Mouse (Mus musculus): ENCODE data around the gene Ermp1. TPM values are rescaled to one million over a fixed set of nuclear protein-coding genes. Genes with fewer than 3 reads are reported as not detected.
A peak's percentile ranks its signal among the peaks of the same experiment; 100 is the strongest.
"Not testable (repeated sequence)": the region's sequence is repeated elsewhere in the genome, so short reads cannot be mapped to it uniquely, and the experiment has no call there.

Gene Ermp1
- polyA plus RNA-seq, 1 experiment from 2014 or later = 7.5 TPM

- Histone ChIP-seq H3K9ac (ENCODE audit: low read depth, low read length) (no peak overlapping the region), H3K27me3 (replicated peaks; ENCODE audit: control insufficient read depth, insufficient read depth, low read length) (no peaks in the 10 kb centered on the region), H3K27ac (ENCODE audit: low read length) (no peak overlapping the region), H3K36me3 (ENCODE audit: control insufficient read depth, insufficient read depth, low read length) (peaks cover 15% of the 10 kb centered on the region), H3K9me3 (ENCODE audit: control insufficient read depth, low read length) (no peaks in the 10 kb centered on the region), H3K4me1 (ENCODE audit: control insufficient read depth, insufficient read depth, low read length) (no peaks in the 10 kb centered on the region), H3K4me2 (ENCODE audit: low read depth, low read length) (no peak overlapping the region), H3K4me3 (ENCODE audit: low read length) (no peak overlapping the region)
- WGBS = 92% methylated on average over 3 of the region's 3 CpGs
- ATAC-seq = no peak
Observed at GRCm38 (mm10) chr19:29596276-29596675, 51.9 kb downstream of the Ermp1 start.

GRCm38 (mm10) chr19:29593783-29594182 lies 54.4 kb downstream of the Ermp1 start:
- H3K4me1 ChIP-seq (ENCODE audit: control insufficient read depth, insufficient read depth, low read length); H3K27ac ChIP-seq (ENCODE audit: low read length); H3K4me2 ChIP-seq (ENCODE audit: low read depth, low read length); ATAC-seq; H3K9me3 ChIP-seq (ENCODE audit: control insufficient read depth, low read length); H3K27me3 ChIP-seq (replicated peaks; ENCODE audit: control insufficient read depth, insufficient read depth, low read length); H3K4me3 ChIP-seq (ENCODE audit: low read length); H3K9ac ChIP-seq (ENCODE audit: low read depth, low read length); H3K36me3 ChIP-seq (ENCODE audit: control insufficient read depth, insufficient read depth, low read length): not testable (repeated sequence)
- 84% methylated on average over 3 of the region's 3 CpGs for WGBS

GRCm38 (mm10) chr19:29583734-29584133 lies 64.5 kb downstream of the Ermp1 start:
- H3K27ac ChIP-seq (ENCODE audit: low read length) = no peak overlapping the region
- 78% methylated on average over 6 of the region's 6 CpGs for WGBS
- no peaks in the 10 kb centered on the region for H3K27me3 ChIP-seq (replicated peaks; ENCODE audit: control insufficient read depth, insufficient read depth, low read length)
- H3K9me3 ChIP-seq (ENCODE audit: control insufficient read depth, low read length) = no peaks in the 10 kb centered on the region
- H3K4me2 ChIP-seq (ENCODE audit: low read depth, low read length) = no peak overlapping the region
- no peak for ATAC-seq
- no peak overlapping the region for H3K4me3 ChIP-seq (ENCODE audit: low read length)
- H3K36me3 ChIP-seq (ENCODE audit: control insufficient read depth, insufficient read depth, low read length) = peaks cover 9% of the 10 kb centered on the region; the same call in 1 of the 2 replicates
- no peak overlapping the region for H3K9ac ChIP-seq (ENCODE audit: low read depth, low read length)
- no peaks in the 10 kb centered on the region for H3K4me1 ChIP-seq (ENCODE audit: control insufficient read depth, insufficient read depth, low read length)

DNA sequence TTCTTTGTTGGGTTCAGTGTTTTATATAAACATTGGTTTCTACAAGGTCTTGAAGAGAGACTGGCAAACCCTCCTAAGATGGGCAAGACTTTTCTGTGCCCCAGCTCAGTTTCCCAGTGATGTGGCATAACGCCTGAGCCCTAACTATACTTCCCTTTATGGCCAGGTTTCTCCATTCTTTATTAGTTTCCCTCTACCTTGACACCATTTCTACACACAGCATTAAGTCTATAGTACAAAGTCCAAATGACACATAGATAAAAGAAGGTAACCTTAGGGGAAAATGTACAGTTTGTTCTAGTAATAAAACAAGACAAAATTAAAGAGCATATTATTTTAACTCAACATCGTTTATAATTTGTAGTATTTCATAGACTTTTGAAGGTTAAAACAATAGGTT lies 65.8 kb downstream of the Ermp1 start:
- no peaks in the 10 kb centered on the region for H3K4me1 ChIP-seq (ENCODE audit: control insufficient read depth, insufficient read depth, low read length)
- H3K9me3 ChIP-seq (ENCODE audit: control insufficient read depth, low read length) = no peaks in the 10 kb centered on the region
- 72% methylated on average over 2 of the region's 2 CpGs for WGBS
- H3K4me2 ChIP-seq (ENCODE audit: low read depth, low read length) = no peak overlapping the region
- H3K27me3 ChIP-seq (replicated peaks; ENCODE audit: control insufficient read depth, insufficient read depth, low read length) = no peaks in the 10 kb centered on the region
- no peak overlapping the region for H3K27ac ChIP-seq (ENCODE audit: low read length)
- peaks cover 3% of the 10 kb centered on the region; the same call in 1 of the 2 replicates for H3K36me3 ChIP-seq (ENCODE audit: control insufficient read depth, insufficient read depth, low read length)
- ATAC-seq = peak; percentile 62
- H3K9ac ChIP-seq (ENCODE audit: low read depth, low read length) = no peak overlapping the region
- no peak overlapping the region for H3K4me3 ChIP-seq (ENCODE audit: low read length)

- Histone ChIP-seq H3K9ac (ENCODE audit: low read depth, low read length) (no peak overlapping the region), H3K27ac (ENCODE audit: low read length) (no peak overlapping the region), H3K36me3 (ENCODE audit: control insufficient read depth, insufficient read depth, low read length) (0 out of 2 replicates have a peak, but pooled peaks cover 6% of the 10 kb centered on the region), H3K4me2 (ENCODE audit: low read depth, low read length) (no peak overlapping the region), H3K9me3 (ENCODE audit: control insufficient read depth, low read length) (no peaks in the 10 kb centered on the region), H3K4me3 (ENCODE audit: low read length) (no peak overlapping the region), H3K27me3 (replicated peaks; ENCODE audit: control insufficient read depth, insufficient read depth, low read length) (no peaks in the 10 kb centered on the region), H3K4me1 (ENCODE audit: control insufficient read depth, insufficient read depth, low read length) (no peaks in the 10 kb centered on the region)
- WGBS = 91% methylated on average over 1 of the region's 1 CpGs
- ATAC-seq = no peak
Observed at GRCm38 (mm10) chr19:29566512-29566911, 81.7 kb downstream of the Ermp1 start.

- Histone ChIP-seq H3K9ac (ENCODE audit: low read depth, low read length) (no peak overlapping the region), H3K27me3 (replicated peaks; ENCODE audit: control insufficient read depth, insufficient read depth, low read length) (no peaks in the 10 kb centered on the region), H3K4me1 (ENCODE audit: control insufficient read depth, insufficient read depth, low read length) (no peaks in the 10 kb centered on the region), H3K9me3 (ENCODE audit: control insufficient read depth, low read length) (no peaks in the 10 kb centered on the region), H3K4me2 (ENCODE audit: low read depth, low read length) (no peak overlapping the region), H3K4me3 (ENCODE audit: low read length) (no peak overlapping the region), H3K27ac (ENCODE audit: low read length) (no peak overlapping the region), H3K36me3 (ENCODE audit: control insufficient read depth, insufficient read depth, low read length) (no peaks in the 10 kb centered on the region)
- ATAC-seq = peak; percentile 42
- 66% methylated on average over 7 of the region's 7 CpGs for WGBS
Observed at GRCm38 (mm10) chr19:29563258-29563779, 84.9 kb downstream of the Ermp1 start.

DNA sequence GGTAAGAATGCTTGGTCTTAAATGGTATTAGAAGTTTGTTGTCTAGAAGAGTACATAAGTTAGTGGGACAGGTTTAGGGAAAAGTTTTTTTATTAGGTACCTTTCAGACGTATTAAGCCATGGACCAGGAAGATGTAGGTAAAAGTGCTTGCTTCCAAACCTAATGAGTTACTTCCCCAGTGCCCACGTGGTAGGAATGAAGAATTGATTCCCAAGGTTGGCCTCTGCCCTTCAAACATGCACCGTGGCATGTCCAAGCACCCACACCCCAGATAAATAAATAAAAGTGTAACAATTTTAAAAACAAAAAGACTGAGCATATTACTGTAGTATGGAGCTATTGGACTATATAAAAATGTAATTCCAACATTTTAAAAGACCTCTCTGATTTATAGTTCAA lies 85.6 kb downstream of the Ermp1 start:
- Histone ChIP-seq H3K36me3 (ENCODE audit: control insufficient read depth, insufficient read depth, low read length) (no peaks in the 10 kb centered on the region), H3K27me3 (replicated peaks; ENCODE audit: control insufficient read depth, insufficient read depth, low read length) (no peaks in the 10 kb centered on the region), H3K4me2 (ENCODE audit: low read depth, low read length) (no peak overlapping the region), H3K4me1 (ENCODE audit: control insufficient read depth, insufficient read depth, low read length) (no peaks in the 10 kb centered on the region), H3K27ac (ENCODE audit: low read length) (no peak overlapping the region), H3K4me3 (ENCODE audit: low read length) (no peak overlapping the region), H3K9ac (ENCODE audit: low read depth, low read length) (no peak overlapping the region), H3K9me3 (ENCODE audit: control insufficient read depth, low read length) (no peaks in the 10 kb centered on the region)
- ATAC-seq = no peak
- WGBS = 57% methylated on average over 3 of the region's 3 CpGs

GRCm38 (mm10) chr19:29562166-29562565 lies 86.0 kb downstream of the Ermp1 start:
- Histone ChIP-seq H3K4me1 (ENCODE audit: control insufficient read depth, insufficient read depth, low read length) (no peaks in the 10 kb centered on the region), H3K36me3 (ENCODE audit: control insufficient read depth, insufficient read depth, low read length) (no peaks in the 10 kb centered on the region), H3K27me3 (replicated peaks; ENCODE audit: control insufficient read depth, insufficient read depth, low read length) (no peaks in the 10 kb centered on the region), H3K4me2 (ENCODE audit: low read depth, low read length) (no peak overlapping the region), H3K4me3 (ENCODE audit: low read length) (no peak overlapping the region), H3K9me3 (ENCODE audit: control insufficient read depth, low read length) (no peaks in the 10 kb centered on the region), H3K27ac (ENCODE audit: low read length) (no peak overlapping the region), H3K9ac (ENCODE audit: low read depth, low read length) (no peak overlapping the region)
- 76% methylated on average over 4 of the region's 4 CpGs for WGBS
- no peak for ATAC-seq

Measured in intestine, embryonic 16.5 days (tissue).